15 mouse cellular contexts compared by ENCODE assay signal in the genomic region with DNA sequence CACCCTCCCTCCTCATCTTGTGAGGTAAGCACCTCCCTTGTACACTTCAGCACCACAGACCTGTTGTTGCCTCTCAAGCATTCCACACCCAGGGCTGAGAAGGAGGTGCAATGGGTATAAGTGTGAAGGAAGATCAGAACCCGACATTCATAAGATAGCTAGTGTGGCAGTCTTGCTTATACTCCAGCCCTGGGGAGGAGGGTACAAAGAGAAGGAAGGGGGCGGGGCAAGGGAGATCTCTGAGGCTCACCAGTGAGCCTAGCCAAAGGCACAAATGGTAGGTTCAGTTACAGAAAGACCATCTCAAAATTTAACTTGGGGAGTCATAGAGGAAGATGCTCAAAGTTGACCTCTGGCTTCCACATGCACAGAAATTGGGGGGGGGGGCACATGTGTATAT. TPM values are rescaled to one million over a fixed set of nuclear protein-coding genes. Genes with fewer than 3 reads are reported as not detected.
DNase-seq lines count a peak whose midpoint lies in the region; ATAC-seq lines count a peak whose summit lies in the region.
"Had no signal": no experiment of that assay in that cellular context is flagged by ENCODE, and none has a peak within 500 bp of the region (broad histone marks: within the 10 kb centered on the region; RNA-seq: fewer than 3 reads in every experiment).

No protein-coding gene starts in this region.

- 0 out of 2 replicates have a peak, but pooled peaks have one; percentile 2 for ATAC-seq in neutrophil, adult 5-6 weeks (ENCODE audit: extremely low read depth, insufficient number of reproducible peaks, low FRiP score, poor library complexity, severe bottlenecking)
- ATAC-seq: forebrain, postnatal 0 days had no signal

- peak; percentile 27 to 39 for DNase-seq in spleen, postnatal 36 days (ENCODE audit: low spot score in 2 of 2)
- DNase-seq in spleen, adult 18-20 months = no peak
- peak; percentile 49 for DNase-seq in induced T-regulatory cell, adult 2 months (ENCODE audit: low read depth)
- DNase-seq in urinary bladder, adult 18-20 months (ENCODE audit: low spot score in 2 of 2) = no peak
- DNase-seq in neural tube, embryonic 10.5 days (ENCODE audit: extremely low spot score, low spot score) = no peak
- DNase-seq in adrenal gland, adult (ENCODE audit: inconsistent age in 2 of 2, low spot score in 1 of 2) = no peak
- DNase-seq: adrenal gland, postnatal 25 days; cerebellum, adult 11-12 months; cerebellum, adult 9-11 months; forebrain, postnatal 0 days; heart, postnatal 14 days; kidney, adult 18-20 months; kidney, postnatal 25 days; right cerebral cortex, adult 18-20 months had no signal

RNA-seq across cellular contexts. Expression of a gene that starts 14.1 kb away (rescaled TPM):
- 36.1 and 52.7 TPM in 2 replicates for total RNA-seq in neutrophil, adult 5-6 weeks (2017)

Comparison
In these comparisons a context has a peak if more than half of its experiments do, and no peak if none do; other contexts are left out.
1. DNase-seq: peak in spleen, postnatal 36 days (2 of 2) and induced T-regulatory cell, adult 2 months (single experiment); none in spleen, adult 18-20 months (0 of 2), urinary bladder, adult 18-20 months (0 of 2), neural tube, embryonic 10.5 days (single experiment) and adrenal gland, adult (0 of 2).